Mouse (Mus musculus): ENCODE results near the gene Dock8. TPM values are rescaled to one million over a fixed set of nuclear protein-coding genes. Genes with fewer than 3 reads are reported as not detected.

The Dock8 gene
- total RNA-seq (2012; rRNA removed), result 22.4 and 26.4 TPM in 2 replicates
- 9.8 and 13.6 TPM in 2 replicates for total RNA-seq (2014; rRNA removed)
- polyA plus RNA-seq (2012; ENCODE audit: insufficient read length, low read depth), result 33.9 and 37.5 TPM in 2 replicates

DNA sequence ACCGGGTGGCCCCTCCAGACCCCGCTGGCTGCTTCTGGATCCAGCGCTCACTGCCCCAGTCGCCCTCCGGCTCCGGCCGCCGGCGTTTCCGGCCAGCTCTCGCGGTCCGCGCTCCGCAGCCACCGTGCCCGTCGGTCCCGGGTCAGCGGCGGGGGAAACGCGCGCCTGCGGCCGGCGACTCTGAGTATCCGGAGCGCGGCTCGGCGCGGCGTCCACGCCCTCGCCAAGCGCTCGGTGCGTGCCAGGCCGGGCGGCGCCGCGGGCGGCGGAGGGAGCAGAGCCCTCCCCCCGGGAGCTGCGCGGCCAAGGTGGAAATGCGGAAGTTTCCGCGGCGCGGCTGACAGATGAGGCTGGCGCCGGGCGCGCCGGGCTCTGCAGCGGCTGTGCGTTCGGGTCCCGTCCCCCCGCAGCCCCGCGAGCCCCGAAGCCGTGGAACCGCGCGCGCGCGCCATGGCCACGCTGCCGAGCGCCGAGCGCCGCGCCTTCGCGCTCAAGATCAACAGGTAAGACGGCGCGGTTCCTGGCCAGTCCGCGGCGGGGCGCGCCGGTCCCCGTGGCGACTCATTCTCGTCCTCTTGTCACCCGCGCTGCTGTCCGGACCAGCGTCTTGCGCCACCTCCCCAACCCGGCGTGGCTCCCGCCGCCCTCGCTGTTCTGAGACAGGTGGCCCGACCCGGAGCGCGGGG lies at the start of gene Dock8:
TSS of gene Dock8 (plus strand) at position 334 of the 686 bp plus-strand sequence.
- in situ Hi-C loops (cut with MboI; ENCODE audit: low pct_ligation_motif_present, low pct_unique_long_range_greater_than_20kb, low sequenced_read_pairs), result no loop called here
- DNase-seq (ENCODE audit: extremely low read depth), result peak; percentile 49
- Histone ChIP-seq H3K79me2 (replicated peaks; ENCODE audit: control insufficient read depth, extremely low read depth, insufficient read depth, poor library complexity, severe bottlenecking) (no peaks in the 10 kb centered on the region), H3K4me1 (ENCODE audit: control insufficient read depth in 1 of 2, insufficient read depth in 2 of 2) (peaks cover 7 to 42% of the 10 kb centered on the region in 2 experiments), H3K4me3 (replicated peaks in 1 of 3; ENCODE audit: low read depth in 2 of 3, low read length in 2 of 3, poor library complexity in 1 of 3) (peak within 1 kb of the TSS; percentile 71 to 80 (median 76)), H3K4me2 (ENCODE audit: insufficient read depth, low read depth, poor library complexity, severe bottlenecking) (peak within 1 kb of the TSS; percentile 88), H3K9ac (ENCODE audit: insufficient read depth, low read depth) (peak within 1 kb of the TSS; percentile 50), H3K9me3 (replicated peaks; ENCODE audit: low read length) (no peaks in the 10 kb centered on the region), H3K36me3 (replicated peaks in 1 of 2; ENCODE audit: control insufficient read depth in 1 of 2, insufficient read depth in 1 of 2, low read length in 1 of 2) (no peaks in the 10 kb centered on the region), H3K27ac (ENCODE audit: insufficient read depth, low read depth) (no peak within 1 kb of the TSS), H3K27me3 (replicated peaks) (peaks cover 33% of the 10 kb centered on the region)
- dilution Hi-C loops (cut with MboI; ENCODE audit: extremely low pct_ligation_motif_present, extremely low pct_unique_long_range_greater_than_20kb, low sequenced_read_pairs), result no loop called here
- TF ChIP-seq CTCF (conservative IDR thresholded peaks at IDR 0.05 in 1 of 2, IDR thresholded peaks at IDR 0.05 in 1 of 2; ENCODE audit: low read depth in 2 of 2, low read length in 2 of 2) (peak in 1 of 2 experiments; percentile 47; a peak in 2 of 4 replicates), MEF2A (IDR thresholded peaks at IDR 0.05; ENCODE audit: borderline replicate concordance, low read depth, low read length) (0 out of 2 replicates have a peak, but pooled peaks have one; percentile 23), JUN (IDR thresholded peaks at IDR 0.05; ENCODE audit: insufficient read depth, low read depth, low read length) (no peak), POLR2A (IDR thresholded peaks at IDR 0.05; ENCODE audit: low read depth, low read length) (peak; percentile 54; the same call in 1 of the 2 replicates), NRF1 (IDR thresholded peaks at IDR 0.05; ENCODE audit: low read depth, low read length) (peak; percentile 58), ZC3H11A (IDR thresholded peaks at IDR 0.05; ENCODE audit: low read depth, low read length) (no peak), EP300 (IDR thresholded peaks at IDR 0.05; ENCODE audit: low read length) (no peak), MAX (IDR thresholded peaks at IDR 0.05; ENCODE audit: low read length) (peak; percentile 37; the same call in 1 of the 2 replicates), CHD1 (IDR thresholded peaks at IDR 0.05; ENCODE audit: low read depth, low read length) (no peak), ETS1 (conservative IDR thresholded peaks at IDR 0.05; ENCODE audit: low read depth, low read length) (no peak), USF2 (conservative IDR thresholded peaks at IDR 0.05; ENCODE audit: low read depth, low read length) (no peak), USF1 (IDR thresholded peaks at IDR 0.05; ENCODE audit: low read depth, low read length) (no peak), MAFK (IDR thresholded peaks at IDR 0.05; ENCODE audit: insufficient replicate concordance, low read length) (no peak), MYC (IDR thresholded peaks at IDR 0.05; ENCODE audit: low read depth, low read length) (no peak), HCFC1 (IDR thresholded peaks at IDR 0.05; ENCODE audit: low read depth, low read length) (no peak), MXI1 (IDR thresholded peaks at IDR 0.05; ENCODE audit: low read depth, low read length) (peak; percentile 72; the same call in 1 of the 2 replicates), UBTF (IDR thresholded peaks at IDR 0.05; ENCODE audit: low read depth, low read length) (no peak), POLR2AphosphoS2 (IDR thresholded peaks at IDR 0.05; ENCODE audit: low read depth, low read length) (no peak), SMC3 (IDR thresholded peaks at IDR 0.05; ENCODE audit: low read depth, low read length) (peak; percentile 45), E2F4 (IDR thresholded peaks at IDR 0.05; ENCODE audit: insufficient replicate concordance, low read depth, low read length) (no peak), BHLHE40 (IDR thresholded peaks at IDR 0.05; ENCODE audit: low read depth, low read length) (peak; percentile 42), GABPA (IDR thresholded peaks at IDR 0.05; ENCODE audit: insufficient replicate concordance, low read depth, low read length) (no peak), RCOR1 (conservative IDR thresholded peaks at IDR 0.05; ENCODE audit: low read depth, low read length) (no peak), SIN3A (IDR thresholded peaks at IDR 0.05; ENCODE audit: low read length) (peak; percentile 80), IRF4 (IDR thresholded peaks at IDR 0.05; ENCODE audit: low read depth, low read length) (0 out of 2 replicates have a peak, but pooled peaks have one; percentile 20), NELFE (IDR thresholded peaks at IDR 0.05; ENCODE audit: low read depth, low read length) (peak; percentile 35; the same call in 1 of the 2 replicates), ZNF384 (IDR thresholded peaks at IDR 0.05; ENCODE audit: low read depth, low read length) (no peak), PAX5 (IDR thresholded peaks at IDR 0.05; ENCODE audit: low read length) (no peak), TCF12 (IDR thresholded peaks at IDR 0.05; ENCODE audit: low read depth, low read length) (peak; percentile 21; the same call in 1 of the 2 replicates), JUND (conservative IDR thresholded peaks at IDR 0.05; ENCODE audit: low read depth, low read length) (no peak), RAD21 (IDR thresholded peaks at IDR 0.05; ENCODE audit: low read depth, low read length) (peak; percentile 34), ZMIZ1 (IDR thresholded peaks at IDR 0.05; ENCODE audit: low read depth, low read length) (no peak), CHD2 (IDR thresholded peaks at IDR 0.05; ENCODE audit: low read length) (no peak), KAT2A (IDR thresholded peaks at IDR 0.05; ENCODE audit: insufficient replicate concordance, low read length) (no peak), ZKSCAN1 (IDR thresholded peaks at IDR 0.05; ENCODE audit: borderline replicate concordance, low read depth, low read length) (no peak), TBP (conservative IDR thresholded peaks at IDR 0.05; ENCODE audit: low read depth, low read length) (no peak), MAZ (IDR thresholded peaks at IDR 0.05; ENCODE audit: low read depth, low read length) (no peak), ELF1 (IDR thresholded peaks at IDR 0.05; ENCODE audit: low read depth, low read length) (peak; percentile 84)
